6 mouse cellular contexts compared by ENCODE assay signal in the genomic region with DNA sequence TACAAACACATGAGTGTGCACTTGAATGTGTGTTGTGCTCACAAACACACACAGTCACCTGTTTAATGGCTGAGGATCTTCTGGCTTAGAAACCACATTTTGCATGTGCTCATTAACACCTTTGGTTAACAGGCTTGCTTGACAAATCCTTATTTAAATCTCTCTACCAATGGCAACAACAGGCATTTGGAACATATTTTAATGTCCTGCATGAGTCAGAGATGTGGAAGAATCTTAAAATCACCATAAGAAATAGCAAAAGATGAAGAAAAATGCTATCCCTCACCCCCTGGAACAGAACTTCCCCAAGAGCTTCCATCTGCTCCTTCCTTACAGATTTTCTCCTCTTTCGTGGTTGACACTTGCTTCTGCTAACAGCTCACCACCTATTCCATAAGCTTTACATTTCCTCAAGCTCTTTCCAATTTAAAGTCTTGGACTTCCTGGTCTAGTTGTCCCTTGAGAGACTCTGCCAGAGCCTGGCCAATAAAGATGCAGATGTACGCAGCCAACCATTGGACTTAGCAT.
"Had no signal": no experiment of that assay in that cellular context is flagged by ENCODE, and none has a peak within 500 bp of the region (broad histone marks: within the 10 kb centered on the region; RNA-seq: fewer than 3 reads in every experiment).

No protein-coding gene starts in this region.

- DNase-seq: kidney, adult 11 months; kidney, adult 9 months; kidney, postnatal 36 days; lung, adult 2 months; lung, postnatal 36 days; thymus, postnatal 36 days had no signal
